Mouse (Mus musculus): ENCODE data around the gene Lamb2. TPM values are rescaled to one million over a fixed set of nuclear protein-coding genes. Genes with fewer than 3 reads are reported as not detected.

Lamb2 gene
- total and polyA plus RNA-seq, 3 experiments = 0.58 to 0.84 TPM; not detected in 1

- Histone ChIP-seq H3K27me3 (ENCODE audit: control insufficient read depth in 1 of 2, insufficient read depth in 2 of 2, low read length in 2 of 2) (no peaks in the 10 kb centered on the region), H3K79me2 (ENCODE audit: control insufficient read depth, insufficient read depth, low read length, poor library complexity) (peaks cover 5% of the 10 kb centered on the region), H3K4me3 (ENCODE audit: control insufficient read depth in 1 of 2, insufficient read depth in 1 of 2, low read depth in 2 of 2, low read length in 2 of 2) (peak overlapping the region; percentile 69 to 80), H3K9ac (ENCODE audit: control insufficient read depth, low read depth, low read length, poor library complexity, severe bottlenecking) (peak overlapping the region; percentile 74), H3K27ac (ENCODE audit: control insufficient read depth, low read depth, low read length) (peak overlapping the region; percentile 90), H3K4me1 (ENCODE audit: control insufficient read depth in 1 of 2, insufficient read depth in 2 of 2, low read length in 2 of 2) (peaks cover 20 to 49% of the 10 kb centered on the region in 2 experiments), H3K36me3 (ENCODE audit: control insufficient read depth in 1 of 2, insufficient read depth in 2 of 2, low read length in 2 of 2) (peaks cover 0 to 21% of the 10 kb centered on the region in 2 experiments; a peak in 2 of 4 replicates), H3K9me3 (replicated peaks; ENCODE audit: insufficient read depth, low read length) (no peaks in the 10 kb centered on the region)
- DNase-seq (ENCODE audit: low read depth, low spot score) = peak; percentile 80
- TF ChIP-seq POLR2A (IDR thresholded peaks at IDR 0.05; ENCODE audit: control insufficient read depth in 1 of 2, insufficient read depth in 1 of 2, low read depth in 1 of 2, low read length in 2 of 2, poor library complexity in 1 of 2) = no peak; a peak in 1 of 4 replicates
- peak in 1 of 2 experiments; percentile 37; a peak in 1 of 4 replicates for TF ChIP-seq EP300 (IDR thresholded peaks at IDR 0.05; ENCODE audit: low read depth in 1 of 2, low read length in 2 of 2)
- no peak for TF ChIP-seq CTCF (IDR thresholded peaks at IDR 0.05 in 2 of 3, conservative IDR thresholded peaks at IDR 0.05 in 1 of 3; ENCODE audit: control insufficient read depth in 1 of 3, insufficient read depth in 1 of 3, low read depth in 2 of 3, low read length in 3 of 3, poor library complexity in 1 of 3, severe bottlenecking in 1 of 3)
- TF ChIP-seq TCF12 (IDR thresholded peaks at IDR 0.05; ENCODE audit: low read depth, low read length) = 0 out of 2 replicates have a peak, but pooled peaks have one; percentile 13
- no peak for TF ChIP-seq ZMIZ1 (IDR thresholded peaks at IDR 0.05; ENCODE audit: low read depth, low read length)
- no peak for TF ChIP-seq USF2 (IDR thresholded peaks at IDR 0.05; ENCODE audit: borderline replicate concordance in 1 of 2, insufficient read depth in 1 of 2, low read depth in 1 of 2, low read length in 2 of 2)
- TF ChIP-seq POLR2AphosphoS2 (IDR thresholded peaks at IDR 0.05; ENCODE audit: low read length) = no peak
- TF ChIP-seq BHLHE40 (IDR thresholded peaks at IDR 0.05; ENCODE audit: borderline replicate concordance, low read depth, low read length) = no peak
- no peak for TF ChIP-seq GATA1 (IDR thresholded peaks at IDR 0.05; ENCODE audit: low read depth, low read length)
- peak; percentile 51; the same call in 1 of the 2 replicates for TF ChIP-seq SIN3A (IDR thresholded peaks at IDR 0.05; ENCODE audit: low read length)
- TF ChIP-seq RAD21 (IDR thresholded peaks at IDR 0.05; ENCODE audit: low read depth, low read length) = no peak
- TF ChIP-seq MAFK (IDR thresholded peaks at IDR 0.05; ENCODE audit: borderline replicate concordance, low read depth, low read length) = no peak
- TF ChIP-seq MYC (IDR thresholded peaks at IDR 0.05; ENCODE audit: low read depth, low read length) = no peak
- no peak for TF ChIP-seq CHD2 (IDR thresholded peaks at IDR 0.05; ENCODE audit: low read length)
- TF ChIP-seq POLR2AphosphoS5 (IDR thresholded peaks at IDR 0.05; ENCODE audit: borderline replicate concordance, low read depth, low read length) = no peak
- peak; percentile 30; the same call in 1 of the 2 replicates for TF ChIP-seq NELFE (IDR thresholded peaks at IDR 0.05; ENCODE audit: low read depth, low read length)
- TF ChIP-seq MAZ (IDR thresholded peaks at IDR 0.05; ENCODE audit: low read depth, low read length) = 0 out of 2 replicates have a peak, but pooled peaks have one; percentile 44
- peak; percentile 84 for TF ChIP-seq MEF2A (IDR thresholded peaks at IDR 0.05; ENCODE audit: extremely low read depth, insufficient replicate concordance, low read depth, low read length, poor library complexity, severe bottlenecking)
- no peak for TF ChIP-seq SMC3 (IDR thresholded peaks at IDR 0.05; ENCODE audit: low read depth, low read length)
- TF ChIP-seq UBTF (IDR thresholded peaks at IDR 0.05; ENCODE audit: borderline replicate concordance, insufficient read depth, low read depth, low read length) = no peak
- TF ChIP-seq USF1 (IDR thresholded peaks at IDR 0.05; ENCODE audit: low read depth, low read length) = no peak
- TF ChIP-seq GABPA (IDR thresholded peaks at IDR 0.05; ENCODE audit: low read depth, low read length) = no peak
- no peak for TF ChIP-seq NRF1 (IDR thresholded peaks at IDR 0.05; ENCODE audit: insufficient read depth, low read depth, low read length, poor library complexity, severe bottlenecking)
- TF ChIP-seq HCFC1 (IDR thresholded peaks at IDR 0.05; ENCODE audit: low read depth, low read length) = no peak
- TF ChIP-seq KAT2A (conservative IDR thresholded peaks at IDR 0.05; ENCODE audit: low read depth, low read length) = no peak
- no peak for TF ChIP-seq E2F4 (IDR thresholded peaks at IDR 0.05; ENCODE audit: borderline replicate concordance, low read depth, low read length)
- TF ChIP-seq ZKSCAN1 (IDR thresholded peaks at IDR 0.05; ENCODE audit: low read depth, low read length) = no peak
- peak; percentile 59 for TF ChIP-seq ETS1 (IDR thresholded peaks at IDR 0.05; ENCODE audit: low read depth, low read length)
- TF ChIP-seq MXI1 (IDR thresholded peaks at IDR 0.05; ENCODE audit: low read depth, low read length) = no peak
- TF ChIP-seq TBP (IDR thresholded peaks at IDR 0.05; ENCODE audit: low read depth, low read length) = peak; percentile 40; the same call in 1 of the 2 replicates
- TF ChIP-seq CHD1 (IDR thresholded peaks at IDR 0.05; ENCODE audit: low read depth, low read length) = peak; percentile 51
- TF ChIP-seq TAL1 (IDR thresholded peaks at IDR 0.05; ENCODE audit: low read length) = no peak
- TF ChIP-seq ZC3H11A (IDR thresholded peaks at IDR 0.05; ENCODE audit: low read depth, low read length) = no peak
- no peak for TF ChIP-seq JUND (IDR thresholded peaks at IDR 0.05; ENCODE audit: low read depth, low read length)
- TF ChIP-seq ZNF384 (IDR thresholded peaks at IDR 0.05; ENCODE audit: low read depth, low read length) = peak; percentile 81
Observed at GRCm38 (mm10) chr9:108450292-108451169, 29.0 kb upstream of the Lamb2 start.

Data from MEL (cell line).